Mouse (Mus musculus): ENCODE data around the gene Pard6b. TPM values are rescaled to one million over a fixed set of nuclear protein-coding genes. Genes with fewer than 3 reads are reported as not detected.
"Not testable (repeated sequence)": the region's sequence is repeated elsewhere in the genome, so short reads cannot be mapped to it uniquely, and the experiment has no call there.

Gene Pard6b
- polyA plus RNA-seq, 1 experiment from 2014 or later = 6.2 TPM

DNA sequence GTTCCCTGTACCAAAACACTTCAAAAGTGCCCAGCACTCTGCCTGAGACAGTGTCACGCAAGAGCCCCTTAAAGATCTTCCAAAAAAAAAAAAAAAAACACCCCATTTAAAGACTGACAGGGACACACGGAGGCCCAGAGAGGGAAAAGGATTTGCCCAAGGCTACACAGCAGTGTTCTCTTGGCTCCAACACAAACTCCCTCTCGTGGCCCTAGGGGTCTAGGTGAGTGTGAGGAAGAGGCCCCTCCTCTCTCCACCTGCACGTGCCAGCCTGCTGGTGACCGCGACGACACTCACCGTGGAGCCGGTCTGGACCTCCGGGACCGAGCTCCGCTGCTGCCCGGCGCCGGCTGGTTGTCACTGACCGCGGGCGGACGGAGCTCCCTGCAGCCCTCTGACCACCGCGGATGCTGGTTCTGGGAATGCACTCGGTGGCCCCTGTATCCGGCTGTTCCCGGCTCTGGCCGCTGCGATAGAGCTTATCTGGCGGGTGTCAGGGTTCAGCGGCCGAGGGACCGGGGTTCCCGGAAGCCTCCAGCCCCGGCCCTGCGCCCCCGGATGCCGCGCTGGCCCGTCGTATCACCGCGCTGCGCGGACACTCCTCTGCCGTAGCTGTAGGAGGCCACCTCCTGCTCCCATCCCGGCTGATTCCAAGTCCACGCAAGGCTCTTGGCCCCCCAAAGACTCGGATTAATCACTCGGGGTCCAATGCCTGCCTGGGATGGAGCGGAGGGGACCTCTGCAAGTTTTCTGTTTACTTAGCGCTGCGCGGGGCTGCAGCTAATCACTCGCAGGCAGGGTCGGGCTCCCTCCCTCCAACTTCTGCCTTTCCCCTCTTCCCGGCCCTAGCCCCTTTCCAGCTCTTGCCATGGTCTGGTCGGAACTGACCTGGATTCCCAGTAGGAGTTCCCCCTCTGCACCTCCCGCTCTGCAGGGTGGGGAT is 30.5 kb upstream of the Pard6b start:
- Histone ChIP-seq H3K27ac (peak overlapping the region; percentile 82), H3K36me3 (no peaks in the 10 kb centered on the region), H3K4me1 (replicated peaks) (peaks cover 28% of the 10 kb centered on the region), H3K9me3 (0 out of 2 replicates have a peak, but pooled peaks cover 2% of the 10 kb centered on the region), H3K27me3 (ENCODE audit: insufficient read depth, poor library complexity, severe bottlenecking) (peaks cover 54% of the 10 kb centered on the region), H3K4me3 (peak overlapping the region; percentile 64)
- DNase-seq (ENCODE audit: low spot score) = peak; percentile 61
- under 1% methylated on average over 56 of the region's 56 CpGs for WGBS

DNA sequence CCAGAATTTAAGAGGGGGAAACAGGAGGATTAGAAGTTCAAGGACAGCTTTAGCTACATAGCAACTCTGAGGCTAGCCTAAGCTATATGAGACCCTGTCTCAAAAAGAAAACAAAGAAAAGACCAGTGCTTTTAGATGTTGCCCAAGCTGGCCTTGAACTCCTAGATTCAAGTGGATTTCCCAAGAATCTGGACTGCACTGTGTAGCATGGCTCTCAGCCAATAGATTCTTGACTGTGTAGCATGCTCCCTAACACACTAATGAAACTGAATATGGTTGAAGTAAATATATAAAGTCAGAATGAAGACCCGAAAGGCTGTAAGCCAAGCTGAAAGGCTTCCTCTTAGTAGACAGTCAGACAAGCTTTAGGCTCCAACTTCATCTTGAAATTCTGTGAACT is 28.6 kb upstream of the Pard6b start:
- H3K27ac ChIP-seq = no peak overlapping the region
- H3K36me3 ChIP-seq = no peaks in the 10 kb centered on the region
- peaks cover 35% of the 10 kb centered on the region for H3K4me1 ChIP-seq (replicated peaks)
- no peak for DNase-seq (ENCODE audit: low spot score)
- H3K4me3 ChIP-seq = no peak overlapping the region
- 94% methylated on average over 1 of the region's 1 CpGs for WGBS
- H3K27me3 ChIP-seq (ENCODE audit: insufficient read depth, poor library complexity, severe bottlenecking) = peaks cover 59% of the 10 kb centered on the region
- H3K9me3 ChIP-seq = no peaks in the 10 kb centered on the region

DNA sequence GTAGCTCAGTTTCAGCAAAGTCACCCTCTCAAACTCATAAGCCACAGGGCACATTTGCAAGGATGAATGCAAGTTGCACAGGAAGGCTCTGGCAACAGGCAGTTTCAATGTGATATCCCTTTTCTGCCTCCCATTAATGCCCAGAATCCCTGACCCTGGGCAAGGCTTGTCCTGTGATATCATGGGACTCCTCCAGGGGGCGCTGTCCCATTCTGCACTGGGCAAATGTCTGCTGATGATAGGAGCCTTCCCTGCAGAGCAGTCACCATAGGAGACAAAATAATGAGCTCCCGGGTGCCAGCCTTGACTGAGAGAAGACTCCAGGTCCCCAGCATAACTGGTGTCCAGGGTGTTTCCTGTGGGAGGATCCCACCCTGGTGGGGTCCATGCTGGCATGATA is 28.1 kb upstream of the Pard6b start:
- Histone ChIP-seq H3K27me3 (ENCODE audit: insufficient read depth, poor library complexity, severe bottlenecking) (peaks cover 53% of the 10 kb centered on the region), H3K9me3 (no peaks in the 10 kb centered on the region), H3K36me3 (no peaks in the 10 kb centered on the region), H3K4me3 (no peak overlapping the region), H3K27ac (no peak overlapping the region), H3K4me1 (replicated peaks) (peaks cover 35% of the 10 kb centered on the region)
- peak; percentile 63 for DNase-seq (ENCODE audit: low spot score)
- 21% methylated on average over 2 of the region's 2 CpGs for WGBS

DNA sequence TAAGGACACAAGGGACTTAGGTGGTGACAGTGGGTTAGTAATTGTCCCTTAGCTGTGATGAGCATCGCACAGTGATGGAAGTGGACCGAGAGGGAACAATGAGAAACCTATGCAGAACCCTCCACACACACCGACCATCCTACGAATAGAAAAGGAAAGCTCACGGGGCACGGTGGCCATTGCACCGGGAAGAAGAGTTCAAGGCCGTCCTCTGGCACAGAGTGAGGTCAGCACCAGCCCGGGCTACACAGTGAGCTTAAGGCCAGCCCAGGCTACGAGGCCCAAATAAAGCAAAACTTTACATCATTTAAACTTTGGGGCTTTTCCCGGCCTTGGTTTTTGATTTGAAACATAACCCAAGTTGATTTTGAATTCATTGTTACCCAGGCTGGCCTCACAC is 26.7 kb upstream of the Pard6b start:
- no peaks in the 10 kb centered on the region for H3K36me3 ChIP-seq
- no peak overlapping the region for H3K27ac ChIP-seq
- H3K4me3 ChIP-seq = no peak overlapping the region
- no peaks in the 10 kb centered on the region for H3K9me3 ChIP-seq
- WGBS = 87% methylated on average over 11 of the region's 11 CpGs
- H3K4me1 ChIP-seq (replicated peaks) = peaks cover 37% of the 10 kb centered on the region
- peaks cover 40% of the 10 kb centered on the region for H3K27me3 ChIP-seq (ENCODE audit: insufficient read depth, poor library complexity, severe bottlenecking)
- DNase-seq (ENCODE audit: low spot score) = no peak

DNA sequence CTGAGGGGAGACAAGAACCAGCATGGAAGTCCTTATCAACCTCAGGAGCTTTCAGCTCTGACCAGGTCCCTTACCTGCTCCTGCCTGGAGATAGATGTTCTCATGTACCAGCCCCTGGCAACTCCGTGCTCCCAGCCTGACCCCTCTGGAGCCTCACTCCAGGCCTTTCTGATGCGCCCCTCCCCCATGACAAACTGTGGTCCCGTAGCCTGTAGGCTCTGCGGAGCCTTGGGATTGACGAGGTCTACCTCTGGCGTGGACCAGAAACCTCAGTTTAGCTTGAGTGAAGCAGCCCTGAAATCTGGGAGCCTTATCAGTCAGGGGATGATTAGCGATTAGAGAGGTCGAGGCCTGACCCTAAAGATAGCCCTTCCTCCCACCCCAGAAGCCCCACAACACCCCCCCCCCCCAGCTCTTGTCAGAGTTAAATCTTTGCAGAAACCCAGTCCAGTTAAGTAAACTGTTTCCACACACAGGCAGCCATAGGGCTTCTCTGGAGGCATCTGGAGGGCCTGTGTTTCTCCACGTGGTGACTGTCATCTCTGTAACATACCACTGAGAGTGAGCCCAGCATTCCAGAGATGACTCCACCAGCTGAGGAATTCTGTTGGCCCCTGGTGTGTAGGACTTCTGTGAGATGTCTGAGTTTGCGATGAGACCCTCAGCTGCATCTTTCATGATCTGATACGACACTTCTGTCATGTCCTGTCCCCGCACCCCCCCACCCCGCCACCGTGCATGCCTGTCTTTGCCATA is 24.7 kb upstream of the Pard6b start:
- Histone ChIP-seq H3K27ac (peak overlapping the region; percentile 23; the same call in 1 of the 2 replicates), H3K36me3 (no peaks in the 10 kb centered on the region), H3K9me3 (no peaks in the 10 kb centered on the region), H3K27me3 (ENCODE audit: insufficient read depth, poor library complexity, severe bottlenecking) (peaks cover 20% of the 10 kb centered on the region), H3K4me1 (replicated peaks) (peaks cover 20% of the 10 kb centered on the region), H3K4me3 (no peak overlapping the region)
- WGBS = 39% methylated on average over 14 of the region's 14 CpGs
- DNase-seq (ENCODE audit: low spot score) = no peak

DNA sequence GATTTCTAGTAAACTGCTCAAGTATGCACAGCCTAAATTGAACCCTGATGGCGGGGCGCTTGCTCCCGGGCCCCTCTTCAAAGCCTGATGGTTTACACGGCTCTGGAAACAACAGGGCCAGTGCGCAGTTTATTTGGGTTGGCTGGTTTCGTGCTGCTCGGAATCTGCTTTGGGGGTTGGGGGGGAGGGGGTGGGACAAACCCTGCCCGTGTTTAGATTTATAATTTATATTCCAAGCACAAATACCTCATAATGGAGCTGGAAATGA is 24.2 kb upstream of the Pard6b start:
- Histone ChIP-seq H3K4me3 (no peak overlapping the region), H3K36me3 (no peaks in the 10 kb centered on the region), H3K27ac (no peak overlapping the region; the same call in 1 of the 2 replicates), H3K4me1 (replicated peaks) (peaks cover 20% of the 10 kb centered on the region), H3K9me3 (no peaks in the 10 kb centered on the region), H3K27me3 (ENCODE audit: insufficient read depth, poor library complexity, severe bottlenecking) (peaks cover 15% of the 10 kb centered on the region)
- DNase-seq (ENCODE audit: low spot score) = no peak
- 53% methylated on average over 8 of the region's 8 CpGs for WGBS

DNA sequence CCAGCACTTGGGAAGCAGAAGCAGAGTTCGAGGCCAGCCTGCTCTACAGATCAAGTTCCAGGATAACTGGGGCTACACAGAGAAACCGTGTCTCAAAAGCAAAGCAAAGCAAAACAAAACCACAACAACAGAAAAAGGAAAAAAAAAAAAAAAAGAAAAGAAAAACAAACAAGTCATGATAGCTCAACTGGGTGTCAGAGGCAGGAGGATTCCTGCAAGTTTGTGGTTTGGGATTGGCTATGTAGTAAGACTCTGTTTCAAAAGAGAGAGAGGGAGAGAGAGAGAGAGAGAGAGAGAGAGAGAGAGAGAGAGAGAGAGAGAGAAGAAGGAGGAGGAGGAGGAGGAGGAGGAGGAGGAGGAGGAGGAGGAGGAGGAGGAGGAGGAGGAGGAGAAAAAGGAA is 22.9 kb upstream of the Pard6b start:
- WGBS = 66% methylated on average over 2 of the region's 2 CpGs
- H3K4me3 ChIP-seq; H3K27me3 ChIP-seq (ENCODE audit: insufficient read depth, poor library complexity, severe bottlenecking); DNase-seq (ENCODE audit: low spot score); H3K27ac ChIP-seq; H3K9me3 ChIP-seq; H3K36me3 ChIP-seq: not testable (repeated sequence)
- peaks cover 20% of the 10 kb centered on the region for H3K4me1 ChIP-seq (replicated peaks)

DNA sequence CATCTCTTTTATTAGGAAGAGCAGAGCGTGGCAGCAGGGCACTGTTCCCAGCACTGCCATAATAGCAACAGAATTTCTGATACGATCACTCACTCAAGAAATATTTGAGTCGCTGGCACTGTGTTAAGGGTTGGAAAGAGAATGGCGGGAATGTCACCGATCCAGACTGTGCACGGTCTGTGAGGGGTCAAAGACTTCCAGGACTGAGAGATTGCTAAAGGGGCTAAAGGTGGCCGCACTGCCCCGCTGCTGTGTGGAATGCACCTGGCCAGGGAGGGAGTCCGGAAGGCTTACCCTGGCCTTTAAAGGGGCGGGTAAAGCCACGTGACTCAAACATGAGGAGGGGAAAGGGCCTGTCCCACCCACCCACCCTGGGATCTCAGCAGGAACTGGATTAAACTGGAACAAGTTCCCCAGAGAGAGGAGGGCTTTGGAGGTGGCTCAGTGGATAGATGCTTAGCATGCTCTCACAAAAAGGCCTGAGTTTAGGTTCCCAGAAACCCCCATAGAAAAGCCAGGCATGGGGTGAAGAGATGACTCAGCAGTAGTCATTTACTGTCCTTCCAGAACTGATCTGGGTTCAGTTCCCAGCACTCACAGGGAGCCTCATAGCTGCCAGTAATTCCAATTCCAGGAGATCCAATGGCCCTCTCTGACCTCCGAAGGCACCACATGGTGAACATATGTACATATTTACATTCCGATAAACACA is 22.2 kb upstream of the Pard6b start:
- WGBS = 26% methylated on average over 13 of the region's 13 CpGs
- Histone ChIP-seq H3K36me3 (no peaks in the 10 kb centered on the region), H3K27ac (no peak overlapping the region), H3K4me1 (replicated peaks) (peaks cover 20% of the 10 kb centered on the region), H3K9me3 (no peaks in the 10 kb centered on the region), H3K27me3 (ENCODE audit: insufficient read depth, poor library complexity, severe bottlenecking) (peaks cover 5% of the 10 kb centered on the region), H3K4me3 (no peak overlapping the region)
- no peak for DNase-seq (ENCODE audit: low spot score)

DNA sequence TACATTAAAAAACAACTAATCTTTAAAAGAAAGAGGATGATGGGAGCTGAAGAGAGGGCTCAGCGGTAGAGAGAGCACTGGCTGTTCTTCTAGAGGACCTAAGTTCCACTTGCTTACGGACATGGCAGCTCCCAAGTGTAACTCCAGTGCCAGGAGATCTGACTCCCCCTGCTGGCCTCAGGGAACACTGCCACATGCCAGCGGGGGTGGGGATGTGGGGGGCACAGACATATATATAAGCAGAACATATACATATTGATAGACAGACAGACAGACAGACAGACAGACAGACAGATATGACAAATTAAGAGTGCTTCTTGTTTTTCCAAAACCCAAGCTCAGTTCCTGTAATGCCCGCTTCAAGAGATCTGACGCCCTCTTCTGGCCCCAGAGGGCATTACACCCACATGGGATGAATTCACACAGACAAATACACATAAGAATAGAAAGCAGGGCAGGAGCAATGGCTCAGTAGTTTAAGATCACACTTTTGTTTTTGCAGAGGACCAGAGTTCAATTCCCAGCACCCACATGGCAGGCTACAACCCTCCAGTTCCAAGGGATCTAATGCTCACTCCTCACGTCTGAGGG is 21.5 kb upstream of the Pard6b start:
- WGBS = 79% methylated on average over 6 of the region's 6 CpGs
- H3K27ac ChIP-seq = no peak overlapping the region
- H3K27me3 ChIP-seq (ENCODE audit: insufficient read depth, poor library complexity, severe bottlenecking) = peaks cover 5% of the 10 kb centered on the region

DNA sequence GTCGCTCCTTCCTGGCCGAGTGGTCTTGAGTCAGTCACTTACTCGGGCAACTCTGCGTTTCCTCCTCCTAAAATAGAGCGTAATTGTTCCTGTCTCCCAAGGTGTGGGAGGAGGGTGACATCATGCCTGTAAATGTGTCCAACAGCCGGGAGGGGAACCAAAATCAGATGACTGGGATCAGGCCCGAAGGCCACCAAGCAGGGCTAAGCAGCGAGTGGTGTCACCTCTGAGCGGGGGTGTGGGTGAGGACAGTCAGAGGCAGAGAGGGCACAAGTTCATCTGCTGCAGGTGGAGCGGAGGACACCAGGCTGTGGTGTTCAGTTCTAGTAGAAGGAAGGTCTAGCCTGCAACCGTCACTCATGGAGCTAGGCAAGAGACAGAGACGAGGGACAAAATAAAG is 17.1 kb upstream of the Pard6b start:
- Histone ChIP-seq H3K4me1 (replicated peaks) (peaks cover 9% of the 10 kb centered on the region; the same call in 1 of the 2 replicates), H3K36me3 (no peaks in the 10 kb centered on the region), H3K4me3 (no peak overlapping the region), H3K9me3 (no peaks in the 10 kb centered on the region), H3K27me3 (ENCODE audit: insufficient read depth, poor library complexity, severe bottlenecking) (no peaks in the 10 kb centered on the region), H3K27ac (no peak overlapping the region)
- DNase-seq (ENCODE audit: low spot score) = no peak
- WGBS = 92% methylated on average over 12 of the region's 12 CpGs

More for the DNA sequence above, 21.5 kb upstream of the Pard6b start:
- Histone ChIP-seq H3K9me3 (no peaks in the 10 kb centered on the region), H3K4me3 (no peak overlapping the region), H3K36me3 (no peaks in the 10 kb centered on the region), H3K4me1 (replicated peaks) (peaks cover 20% of the 10 kb centered on the region)
- DNase-seq (ENCODE audit: low spot score) = no peak

DNA sequence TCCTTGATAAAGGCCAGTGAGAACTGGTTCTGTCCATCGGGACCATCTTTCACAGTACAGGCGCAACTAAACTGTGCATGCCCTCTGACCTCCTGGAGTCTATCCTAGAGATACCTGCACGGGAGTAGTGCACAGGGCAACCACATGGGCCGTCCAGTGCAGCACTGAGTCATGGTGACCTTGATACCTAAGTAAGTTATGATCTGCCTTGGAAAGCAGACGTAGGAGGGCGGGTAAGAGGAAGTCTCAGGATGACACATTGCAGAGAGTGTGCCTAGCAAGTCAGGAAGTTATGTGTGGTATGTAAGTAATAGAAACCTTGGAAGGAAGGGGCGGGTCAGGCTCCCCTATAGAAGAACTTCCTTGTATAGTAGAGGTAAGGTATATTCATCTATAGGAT is 15.3 kb upstream of the Pard6b start:
- peaks cover 10% of the 10 kb centered on the region; the same call in 1 of the 2 replicates for H3K4me1 ChIP-seq (replicated peaks)
- 83% methylated on average over 7 of the region's 7 CpGs for WGBS
- DNase-seq (ENCODE audit: low spot score) = no peak
- no peak overlapping the region for H3K4me3 ChIP-seq
- H3K27me3 ChIP-seq (ENCODE audit: insufficient read depth, poor library complexity, severe bottlenecking) = no peaks in the 10 kb centered on the region
- H3K36me3 ChIP-seq = no peaks in the 10 kb centered on the region
- no peaks in the 10 kb centered on the region for H3K9me3 ChIP-seq
- no peak overlapping the region for H3K27ac ChIP-seq

DNA sequence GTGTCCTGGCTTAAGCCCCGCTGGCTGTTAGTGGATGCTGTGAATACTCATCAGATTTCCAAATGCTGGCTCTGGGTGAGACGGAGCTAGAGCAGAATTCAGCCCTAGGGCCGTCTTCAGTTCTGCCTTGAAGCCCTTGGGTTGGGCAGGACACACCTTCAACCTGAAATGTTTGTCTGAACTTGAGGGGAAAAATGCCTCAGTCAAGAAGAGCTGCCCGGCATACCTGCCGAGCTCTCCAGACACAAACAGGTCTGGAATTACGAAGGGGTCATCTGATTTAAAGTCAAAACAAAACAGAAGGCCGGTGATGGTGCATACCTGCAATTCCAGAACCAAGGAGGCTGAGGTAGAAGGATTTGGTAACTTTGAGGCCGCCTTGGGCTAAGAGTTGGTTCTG is 14.0 kb upstream of the Pard6b start:
- Histone ChIP-seq H3K27me3 (ENCODE audit: insufficient read depth, poor library complexity, severe bottlenecking) (no peaks in the 10 kb centered on the region), H3K4me3 (no peak overlapping the region), H3K9me3 (no peaks in the 10 kb centered on the region), H3K4me1 (replicated peaks) (peaks cover 13% of the 10 kb centered on the region; the same call in 1 of the 2 replicates), H3K36me3 (no peaks in the 10 kb centered on the region), H3K27ac (no peak overlapping the region; the same call in 1 of the 2 replicates)
- DNase-seq (ENCODE audit: low spot score) = no peak
- 58% methylated on average over 8 of the region's 8 CpGs for WGBS
